Mouse (Mus musculus): ENCODE results near the gene Tmem117.

DNA sequence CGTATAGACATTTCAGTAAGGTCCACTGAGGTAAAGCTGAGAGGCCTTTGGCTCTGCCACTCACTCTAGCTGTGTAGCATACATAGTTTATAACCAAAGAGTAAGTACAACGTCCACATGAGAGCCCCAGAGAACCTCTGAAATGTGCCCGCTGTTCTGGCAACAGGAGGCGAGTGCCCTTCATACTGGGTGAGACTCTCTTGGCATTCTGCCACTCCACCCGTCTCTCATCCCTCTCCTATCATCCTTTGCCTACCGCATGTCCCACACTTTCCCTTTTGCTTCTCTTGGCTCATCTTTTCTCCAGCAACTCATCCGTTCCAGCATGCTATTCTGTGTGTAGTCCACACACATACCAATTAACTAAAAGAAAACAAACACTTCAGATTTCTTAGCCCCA, 456.9 kb downstream of the Tmem117 start:
- TF ChIP-seq CTCF (IDR thresholded peaks at IDR 0.05 in 2 of 3, conservative IDR thresholded peaks at IDR 0.05 in 1 of 3; ENCODE audit: control insufficient read depth in 1 of 3, insufficient read depth in 1 of 3, low read depth in 2 of 3, low read length in 3 of 3, poor library complexity in 1 of 3, severe bottlenecking in 1 of 3) (no peak), ZMIZ1 (IDR thresholded peaks at IDR 0.05; ENCODE audit: low read depth, low read length) (no peak), MAX (IDR thresholded peaks at IDR 0.05; ENCODE audit: low read length) (no peak), POLR2AphosphoS5 (IDR thresholded peaks at IDR 0.05; ENCODE audit: borderline replicate concordance, low read depth, low read length) (no peak), CHD1 (IDR thresholded peaks at IDR 0.05; ENCODE audit: low read depth, low read length) (no peak), POLR2A (IDR thresholded peaks at IDR 0.05; ENCODE audit: control insufficient read depth in 1 of 2, insufficient read depth in 1 of 2, low read depth in 1 of 2, low read length in 2 of 2, poor library complexity in 1 of 2) (no peak), GATA1 (IDR thresholded peaks at IDR 0.05; ENCODE audit: low read depth, low read length) (no peak), MYB (IDR thresholded peaks at IDR 0.05; ENCODE audit: low read depth, low read length) (no peak), EP300 (IDR thresholded peaks at IDR 0.05; ENCODE audit: low read depth in 1 of 2, low read length in 2 of 2) (no peak), MAFK (IDR thresholded peaks at IDR 0.05; ENCODE audit: borderline replicate concordance, low read depth, low read length) (no peak), NELFE (IDR thresholded peaks at IDR 0.05; ENCODE audit: low read depth, low read length) (no peak)
